Mouse (Mus musculus): ENCODE measurements around the gene Cst6.

GRCm38 (mm10) chr19:5353609-5354008, 4.2 kb upstream of the Cst6 start:
- TF ChIP-seq CTCF (IDR thresholded peaks at IDR 0.05; ENCODE audit: extremely low read depth, insufficient read depth, insufficient read length, insufficient replicate concordance), result no peak
- no peak for TF ChIP-seq POLR2A (IDR thresholded peaks at IDR 0.05; ENCODE audit: low read depth, low read length)
